Mouse (Mus musculus): ENCODE data around the gene Insl5.

Insl5 gene

DNA sequence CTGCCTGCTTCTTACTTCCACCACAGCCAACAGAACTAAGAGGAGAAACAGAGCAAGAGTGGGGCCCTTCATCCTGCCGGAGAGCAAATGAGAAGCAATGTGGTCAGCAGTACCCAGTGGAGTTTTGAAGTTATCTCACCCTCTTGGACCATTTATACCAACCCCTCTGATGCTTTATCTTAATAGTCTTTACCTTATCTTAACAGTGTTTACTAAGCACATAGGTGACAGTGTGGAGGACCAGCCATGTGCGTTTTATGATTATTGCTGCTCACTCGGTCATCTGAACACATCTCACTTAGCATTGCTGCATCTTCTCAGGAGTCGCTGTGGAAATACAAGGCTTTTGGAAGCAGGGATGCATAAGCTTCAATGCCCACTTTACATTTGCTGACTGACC, at the start of gene Insl5:
Gene Insl5, minus strand, starts transcription at position 222 of the 400 bp plus-strand sequence.
- DNase-seq (ENCODE audit: low spot score in 2 of 2), result no peak

DNA sequence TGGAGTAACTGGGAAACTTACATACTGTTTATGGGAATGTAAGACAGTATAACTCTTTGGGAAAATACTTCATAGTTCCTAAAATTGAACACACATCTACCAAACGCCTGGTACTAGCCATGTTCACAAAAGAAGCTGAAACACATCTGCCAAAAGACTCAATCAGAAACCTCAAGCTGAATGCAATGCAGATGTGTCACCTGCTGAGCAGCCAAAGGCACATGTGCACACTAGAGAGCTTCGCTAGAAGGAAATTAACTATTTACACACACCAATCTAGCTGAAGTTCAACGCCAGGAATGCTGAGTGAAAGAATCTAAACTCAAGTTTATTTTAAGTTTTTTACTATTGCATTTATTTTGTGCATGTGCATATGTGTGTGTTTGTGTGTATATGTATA, 44.0 kb upstream of the Insl5 start:
- no peak for DNase-seq (ENCODE audit: low spot score in 2 of 2)

DNA sequence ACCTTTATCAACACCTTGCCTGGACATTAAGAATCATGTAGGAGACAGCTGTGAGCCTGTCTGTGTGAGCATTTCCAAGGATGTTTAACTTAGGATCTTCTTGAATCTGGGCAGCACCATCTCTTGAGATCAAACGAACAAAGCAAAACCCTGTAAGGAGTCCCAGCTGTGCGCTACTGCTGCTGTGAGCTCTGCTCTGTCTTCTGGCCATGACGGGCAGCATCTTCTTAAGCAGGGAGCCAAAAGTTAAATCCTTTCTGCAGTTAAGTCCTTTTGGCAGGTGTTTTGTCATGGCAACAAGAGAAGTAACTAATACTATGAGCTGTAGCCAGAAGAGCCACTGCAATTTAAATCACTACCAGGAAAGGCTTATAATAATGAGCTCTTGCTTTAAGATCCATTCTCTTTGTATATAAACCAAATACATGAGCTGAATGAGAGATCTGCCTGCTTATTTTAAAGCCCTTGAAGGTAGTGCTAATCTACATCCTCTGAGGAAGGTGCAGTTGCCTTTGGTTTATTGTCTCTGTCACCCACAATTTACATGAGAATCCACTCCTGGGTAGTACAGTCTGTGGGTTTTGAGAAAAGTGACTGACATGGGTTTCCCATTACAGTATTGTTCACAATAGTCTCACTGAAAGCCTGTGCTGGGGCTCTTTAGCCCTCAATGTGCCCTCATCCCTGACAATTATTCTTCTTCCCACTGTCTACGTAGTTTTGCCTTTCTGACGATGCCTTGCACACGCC, 41.4 kb upstream of the Insl5 start:
- no peak for DNase-seq (ENCODE audit: low spot score in 2 of 2)

DNA sequence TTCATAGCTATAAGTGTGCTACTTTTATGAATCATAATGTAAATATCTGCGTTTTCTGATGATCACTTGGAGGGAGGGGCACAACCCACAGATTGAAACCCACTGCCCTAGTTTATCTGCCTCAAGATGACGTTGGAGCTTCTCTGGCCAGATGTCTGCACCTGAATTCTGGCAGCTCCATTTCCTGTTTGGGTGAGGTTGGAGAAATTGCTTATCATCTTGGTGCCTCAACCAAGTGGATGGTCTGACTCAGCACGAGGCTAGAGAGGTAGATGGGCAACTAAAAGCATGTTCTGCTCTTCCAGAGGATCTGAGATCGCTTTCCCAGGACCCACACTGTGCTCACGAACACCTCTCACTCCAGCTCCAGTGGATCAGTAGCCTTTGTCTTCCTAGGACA, 38.3 kb upstream of the Insl5 start:
- no peak for DNase-seq (ENCODE audit: low spot score in 2 of 2)

DNA sequence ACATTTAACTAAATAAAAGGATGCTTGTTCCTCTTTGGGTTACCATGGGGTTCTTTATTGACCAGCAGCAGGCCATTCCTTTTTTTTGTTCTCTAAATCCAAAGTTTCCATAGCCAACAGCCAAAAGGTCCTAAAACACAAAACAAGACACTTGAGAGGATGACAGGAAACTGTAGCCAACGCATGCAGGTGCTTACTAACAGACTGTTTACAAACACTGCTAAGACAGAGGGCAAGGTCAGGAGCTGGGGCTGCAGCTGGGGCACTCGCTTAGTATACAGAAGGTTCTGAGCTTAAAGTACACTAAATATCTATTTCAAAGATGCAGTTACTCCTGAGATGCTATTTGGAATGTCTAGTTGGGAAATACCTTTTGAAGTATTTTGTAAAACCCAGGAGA, 37.8 kb upstream of the Insl5 start:
- no peak for DNase-seq (ENCODE audit: low spot score in 2 of 2)

DNA sequence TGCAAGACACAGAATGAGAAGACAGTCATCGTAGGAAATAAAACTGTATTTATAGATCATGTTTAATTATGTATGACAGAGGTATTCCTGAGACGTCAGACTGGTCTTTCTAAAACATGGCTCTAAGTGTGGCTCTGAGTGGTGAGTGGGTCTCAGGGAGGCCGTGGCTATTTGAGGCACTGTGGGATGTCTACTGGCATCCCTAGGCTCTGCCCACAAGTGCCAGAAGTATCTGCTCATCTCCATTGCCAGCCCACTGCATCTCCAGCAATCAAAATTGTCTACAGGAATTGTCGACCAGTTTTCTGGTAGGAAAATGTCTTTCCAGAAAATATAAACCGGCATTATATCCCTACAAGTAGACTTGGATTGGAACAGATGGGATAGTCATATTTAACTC, 30.3 kb upstream of the Insl5 start:
- DNase-seq (ENCODE audit: low spot score in 2 of 2), result peak in 1 of 2 experiments; percentile 9

DNA sequence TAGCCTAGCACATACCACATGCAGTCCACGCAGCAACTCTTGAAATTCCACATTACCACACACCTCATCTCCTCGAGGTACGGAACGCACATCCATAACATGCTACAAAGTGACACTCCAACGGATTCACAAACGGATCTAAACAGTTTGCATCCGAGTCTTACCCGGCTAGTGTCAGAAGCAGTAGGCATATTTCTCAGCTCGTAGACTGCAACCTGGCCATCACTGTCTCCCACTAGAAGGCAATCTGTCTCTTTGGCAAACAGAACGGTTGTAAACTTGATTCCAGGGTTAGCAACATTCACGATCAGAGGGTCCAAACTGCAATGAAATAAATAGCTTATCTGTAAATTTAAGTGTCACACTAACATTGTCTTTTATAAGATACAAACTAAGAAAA, 21.4 kb upstream of the Insl5 start:
- no peak for DNase-seq (ENCODE audit: low spot score in 2 of 2)

DNA sequence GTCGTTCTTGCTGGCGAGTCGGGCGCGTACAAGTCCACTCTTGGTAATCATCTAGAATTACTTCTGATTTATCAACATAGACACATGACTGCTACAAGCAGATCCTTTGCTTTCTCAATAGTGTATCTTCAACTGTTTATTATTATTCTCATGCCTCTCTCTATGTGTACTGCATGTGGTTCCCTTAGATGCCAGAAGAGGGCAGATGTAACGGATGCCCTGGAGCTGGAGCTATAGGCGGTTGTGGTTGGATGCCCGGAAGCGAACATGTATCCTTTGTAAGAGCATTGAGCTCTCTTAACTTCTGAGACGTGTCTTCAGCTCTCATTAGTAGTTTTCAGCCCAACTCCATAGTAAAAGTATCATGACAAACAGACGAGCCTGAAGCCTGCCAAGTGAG, 16.4 kb upstream of the Insl5 start:
- no peak for DNase-seq (ENCODE audit: low spot score in 2 of 2)

DNA sequence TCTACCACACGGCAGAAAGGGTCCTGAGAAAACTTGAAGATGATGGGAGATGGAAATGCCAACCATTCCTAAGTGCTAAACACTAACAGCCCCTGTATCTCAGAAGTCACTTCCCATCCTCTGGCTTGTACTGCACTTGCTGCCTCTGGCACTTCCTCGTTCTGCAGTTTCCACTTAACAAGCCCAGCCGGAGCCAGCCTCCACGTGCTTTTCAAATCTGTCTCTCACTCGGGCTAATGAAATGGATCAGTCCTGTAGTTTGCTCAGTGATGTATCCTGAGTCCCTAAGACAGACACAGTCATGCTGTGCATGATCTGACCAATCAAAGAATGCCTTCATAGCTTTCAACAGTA, 13.2 kb upstream of the Insl5 start:
- DNase-seq (ENCODE audit: low spot score in 2 of 2), result no peak

DNA sequence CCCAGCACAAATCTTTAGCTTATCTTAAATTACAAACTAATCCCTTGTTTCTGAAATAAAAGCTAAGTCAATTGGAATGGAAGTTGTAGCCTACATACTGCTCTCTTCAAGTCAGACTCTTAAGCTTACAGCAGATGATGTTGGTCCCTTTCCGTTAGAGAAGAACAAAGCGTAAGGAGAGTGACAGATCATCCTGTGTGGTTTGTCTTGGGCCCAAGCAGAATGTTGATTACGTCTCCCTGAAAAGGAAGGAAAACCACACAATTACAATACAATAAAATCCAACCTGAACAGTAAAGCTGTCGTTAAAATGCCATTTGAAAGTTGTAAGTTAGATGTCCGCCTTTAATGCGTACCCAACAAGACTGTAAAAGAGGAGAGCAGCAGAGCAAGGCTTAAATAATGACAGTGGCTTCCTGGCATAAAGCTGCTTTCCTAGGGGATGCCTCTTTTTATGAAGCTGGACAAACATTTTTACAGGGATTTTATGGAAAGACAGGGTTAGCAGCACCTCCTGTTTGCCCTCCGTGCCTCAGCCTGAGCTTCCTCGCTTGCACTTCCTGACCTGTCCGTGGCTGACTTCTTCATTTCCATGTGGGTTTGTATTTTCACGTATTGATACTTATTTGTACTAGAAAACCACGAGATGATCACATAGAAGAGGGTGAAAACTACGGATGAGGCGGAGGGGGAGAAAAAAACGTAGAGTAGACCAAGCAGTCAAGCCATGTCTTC, 12.6 kb upstream of the Insl5 start:
- DNase-seq (ENCODE audit: low spot score in 2 of 2), result no peak

DNA sequence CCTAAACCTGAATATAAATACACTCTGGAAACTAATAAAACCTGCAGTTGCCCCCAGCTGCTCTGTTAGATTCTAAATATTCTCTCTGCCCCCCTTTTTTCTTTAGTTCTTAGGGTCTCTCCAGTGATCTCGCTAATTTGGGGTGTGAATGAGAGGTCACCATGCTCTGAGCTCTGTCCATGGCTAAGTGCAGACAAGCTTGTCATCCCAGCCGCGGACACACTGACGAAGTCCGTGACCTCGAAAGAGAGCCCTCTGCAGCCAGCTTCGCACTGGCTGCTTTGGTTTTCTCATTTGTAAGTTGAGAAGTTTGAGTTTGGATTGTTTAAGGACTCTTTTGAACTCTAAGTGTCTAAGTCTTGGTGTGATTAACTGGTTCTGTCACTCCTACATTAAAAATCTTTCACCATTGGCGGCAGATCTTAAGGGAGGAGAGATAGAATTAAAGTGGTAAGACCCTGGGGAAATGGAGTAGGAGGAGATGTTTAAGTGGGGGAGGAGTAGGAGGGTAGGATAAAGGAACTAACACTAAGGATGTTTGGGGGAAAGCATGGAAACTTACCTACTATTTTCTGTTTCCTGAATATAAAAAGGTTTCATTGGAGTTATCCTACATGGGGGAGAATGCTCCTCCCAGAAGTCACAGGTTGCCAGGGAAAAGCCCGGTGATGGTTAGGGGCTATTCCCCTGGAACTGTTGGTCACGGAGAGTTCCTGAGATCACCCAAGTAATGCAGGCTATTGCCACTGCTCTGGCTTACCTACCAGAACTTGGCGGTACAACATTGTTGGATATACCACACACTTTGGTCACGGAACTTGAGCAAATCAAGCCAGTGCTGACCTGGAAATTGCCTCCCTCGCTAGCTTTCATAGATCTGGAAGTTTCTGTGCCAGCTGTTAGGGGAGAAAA, 1.8 kb upstream of the Insl5 start:
- DNase-seq (ENCODE audit: low spot score in 2 of 2), result no peak

DNA sequence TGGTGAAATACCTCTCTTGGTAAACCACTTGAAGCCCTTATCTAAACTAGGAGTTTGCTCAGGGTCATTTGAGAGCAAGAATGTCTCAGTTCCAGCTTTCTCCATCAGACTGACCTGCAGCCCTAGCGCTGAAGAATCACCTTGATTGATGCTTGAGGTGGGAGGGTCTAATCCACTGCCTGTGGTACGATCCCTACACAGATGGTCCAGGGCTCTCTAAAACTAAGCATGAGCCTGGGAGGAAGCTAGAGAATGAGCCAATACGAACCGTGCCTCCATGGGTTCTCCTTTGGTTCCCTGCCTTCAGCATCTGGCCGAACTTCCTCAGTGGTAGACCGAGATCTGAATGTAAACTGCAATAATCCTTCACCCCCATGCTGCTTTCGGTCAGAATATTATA, 1.1 kb upstream of the Insl5 start:
- DNase-seq (ENCODE audit: low spot score in 2 of 2), result no peak

DNA sequence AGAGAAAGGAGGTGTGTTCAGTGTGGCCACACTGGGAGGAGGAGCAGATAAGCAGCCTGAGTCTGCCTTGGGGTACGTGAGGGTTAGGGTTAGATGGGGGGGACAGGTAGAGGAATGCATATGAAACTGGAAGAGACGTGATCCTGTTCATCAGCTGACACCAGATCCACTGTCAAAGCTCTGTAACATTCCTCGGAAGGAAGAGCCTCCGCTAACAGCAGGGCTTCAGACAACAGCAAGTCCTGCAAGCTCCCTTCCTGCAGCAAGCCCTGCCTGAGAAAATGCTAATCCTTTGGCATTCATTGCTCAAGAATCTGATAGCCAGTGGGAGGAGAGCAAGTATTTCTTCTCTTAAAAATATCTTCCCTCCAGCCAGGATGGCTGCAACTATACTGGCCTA, 13.2 kb downstream of the Insl5 start:
- DNase-seq (ENCODE audit: low spot score in 2 of 2), result no peak

DNA sequence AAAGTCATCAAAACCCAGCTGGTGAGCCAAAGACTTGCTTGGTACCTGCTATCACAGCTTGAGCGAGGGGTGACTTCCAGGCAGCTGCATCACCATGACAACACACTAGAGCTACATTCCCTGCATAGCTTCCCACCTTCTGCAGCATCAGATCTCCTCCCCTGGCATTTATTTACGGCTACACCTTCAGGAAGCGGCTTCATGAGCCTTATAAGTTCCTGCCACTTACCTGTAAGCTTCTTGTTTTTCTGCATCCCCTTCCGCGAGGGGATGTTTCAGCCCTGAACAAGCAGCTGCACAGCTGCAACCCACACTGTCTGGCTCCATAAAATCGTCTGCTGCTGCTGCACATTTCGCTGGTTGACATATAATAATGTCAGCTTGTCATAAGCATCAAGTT, 14.8 kb downstream of the Insl5 start:
- DNase-seq (ENCODE audit: low spot score in 2 of 2), result no peak

DNA sequence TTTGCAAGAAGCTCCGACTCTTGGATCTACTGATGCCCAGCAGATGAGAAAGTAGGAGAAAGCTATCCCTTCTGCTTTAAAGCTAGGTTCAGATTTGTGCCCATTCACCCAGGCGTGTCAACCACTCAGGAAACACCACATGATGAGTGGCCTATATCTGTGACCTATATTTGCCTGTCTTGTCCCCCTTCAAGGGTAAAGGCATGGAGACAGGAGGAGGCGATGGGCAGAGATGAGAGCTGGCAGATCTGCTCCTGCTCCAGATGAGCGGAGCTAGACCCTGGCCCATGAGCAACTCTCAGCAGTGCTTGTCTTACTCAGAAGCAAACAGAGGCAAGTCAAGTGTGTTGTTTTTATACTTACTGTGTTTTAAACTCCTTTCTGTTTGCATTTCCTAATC, 15.9 kb downstream of the Insl5 start:
- DNase-seq (ENCODE audit: low spot score in 2 of 2), result no peak

DNA sequence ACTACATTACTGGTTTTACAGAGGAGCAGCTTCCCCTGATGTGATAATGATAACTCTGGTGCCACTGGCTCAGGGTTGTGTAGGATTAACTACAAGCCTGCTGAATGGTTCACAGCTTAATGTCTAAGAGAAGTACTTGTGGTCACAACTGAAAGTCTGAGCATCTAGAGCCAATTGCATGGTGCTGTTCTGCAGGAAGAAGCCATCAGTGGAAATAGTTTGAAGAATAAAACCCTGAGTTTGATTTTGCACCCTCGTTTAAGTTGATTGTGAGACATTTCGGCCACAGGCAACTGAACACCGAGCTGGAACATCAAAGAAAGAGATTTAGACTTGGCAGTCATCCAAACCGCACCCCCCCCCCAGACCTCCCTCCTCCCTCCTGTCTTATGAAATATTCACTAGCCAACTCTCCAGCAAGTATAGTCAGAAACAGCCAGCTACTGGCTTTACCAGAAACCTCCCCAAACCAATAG, 19.7 kb downstream of the Insl5 start:
- DNase-seq (ENCODE audit: low spot score in 2 of 2), result no peak

DNA sequence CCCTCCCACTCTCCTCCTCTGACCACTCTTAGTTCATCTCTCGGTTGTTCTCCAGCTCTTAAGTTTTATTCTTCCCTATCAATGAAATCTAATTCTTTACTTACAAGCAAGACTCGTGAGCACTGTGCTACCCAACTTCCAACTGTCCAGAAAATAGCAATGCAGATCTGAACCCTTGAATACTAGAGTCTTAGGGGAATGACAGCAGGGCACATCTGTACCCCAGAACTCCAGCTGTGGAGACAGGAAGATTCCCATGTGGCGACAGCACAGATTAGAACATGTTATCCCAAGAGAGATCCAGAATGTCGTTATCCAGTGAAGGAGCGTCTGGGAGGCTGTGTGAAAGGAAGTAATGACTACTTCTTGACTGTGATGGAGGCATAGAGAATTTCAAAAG, 20.4 kb downstream of the Insl5 start:
- no peak for DNase-seq (ENCODE audit: low spot score in 2 of 2)

DNA sequence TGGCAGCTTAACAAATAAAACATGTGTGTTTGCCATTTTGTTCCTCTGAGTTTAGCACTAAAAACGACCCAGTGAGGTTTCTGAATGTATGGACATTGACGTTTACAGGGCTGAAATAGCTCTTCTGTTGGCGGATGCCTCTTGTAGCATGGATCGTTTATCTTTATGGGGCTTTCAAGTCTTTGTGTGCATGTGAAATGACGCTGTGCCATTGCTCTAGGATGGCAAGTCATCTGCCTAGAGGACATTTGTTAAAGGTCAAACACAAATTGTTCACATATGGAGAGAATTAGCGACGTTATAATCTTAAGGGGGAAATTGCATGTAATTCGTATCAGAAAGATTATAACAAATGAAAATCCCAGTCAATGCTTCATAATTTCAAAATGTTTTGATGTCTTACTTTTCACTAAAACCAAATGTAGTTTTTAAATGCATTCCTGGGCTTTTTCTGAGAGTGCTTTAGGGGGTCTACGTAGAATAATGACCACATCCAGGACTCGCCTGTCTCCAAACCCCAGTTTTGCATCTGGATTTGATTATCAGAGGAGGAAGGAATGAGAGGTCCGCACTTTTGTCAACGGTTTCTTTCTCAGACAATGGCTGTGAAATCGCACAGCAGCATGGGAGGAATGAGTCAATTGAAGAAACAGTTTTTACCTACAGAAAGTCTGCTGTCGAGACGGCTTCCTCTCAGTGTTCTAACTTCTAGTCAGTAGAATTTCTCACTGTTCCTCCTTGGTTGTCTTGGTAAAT, 21.3 kb downstream of the Insl5 start:
- DNase-seq (ENCODE audit: low spot score in 2 of 2), result no peak

DNA sequence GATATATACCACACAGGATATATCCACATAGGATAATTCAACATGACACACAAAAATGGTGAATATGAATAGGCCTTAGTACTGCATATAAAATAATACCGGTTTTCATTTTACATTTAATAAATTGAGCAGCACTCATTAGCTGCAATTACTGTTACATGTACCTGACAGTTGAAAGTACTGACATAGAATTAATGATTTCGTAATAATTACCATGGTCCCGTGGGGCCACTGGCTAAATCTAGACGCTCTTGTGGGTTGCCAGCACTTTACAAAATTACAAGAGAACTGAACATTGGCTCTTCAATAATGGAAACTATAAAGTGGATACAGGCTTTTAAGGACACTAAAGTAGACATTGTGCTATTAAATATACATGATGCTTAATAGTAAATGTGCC, 22.0 kb downstream of the Insl5 start:
- no peak for DNase-seq (ENCODE audit: low spot score in 2 of 2)

DNA sequence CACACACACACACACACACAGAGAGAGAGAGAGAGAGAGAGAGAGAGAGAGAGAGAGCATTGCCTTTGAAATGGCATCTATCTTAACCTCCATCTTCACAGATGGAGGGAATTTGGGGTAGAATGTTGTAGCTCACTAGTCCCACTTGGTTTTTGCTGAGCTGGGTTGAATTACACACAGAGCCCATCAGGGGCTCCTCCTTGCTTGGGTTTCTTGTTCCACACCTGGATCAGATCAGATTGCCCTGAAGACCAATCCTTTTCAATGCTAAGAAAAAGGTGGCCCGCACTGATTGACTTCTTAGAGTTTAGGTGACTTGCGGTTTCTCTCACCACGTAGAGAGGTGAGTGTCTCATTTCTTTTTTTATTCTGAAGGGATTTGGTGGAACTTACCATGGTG, 35.0 kb downstream of the Insl5 start:
- no peak for DNase-seq (ENCODE audit: low spot score in 2 of 2)

DNA sequence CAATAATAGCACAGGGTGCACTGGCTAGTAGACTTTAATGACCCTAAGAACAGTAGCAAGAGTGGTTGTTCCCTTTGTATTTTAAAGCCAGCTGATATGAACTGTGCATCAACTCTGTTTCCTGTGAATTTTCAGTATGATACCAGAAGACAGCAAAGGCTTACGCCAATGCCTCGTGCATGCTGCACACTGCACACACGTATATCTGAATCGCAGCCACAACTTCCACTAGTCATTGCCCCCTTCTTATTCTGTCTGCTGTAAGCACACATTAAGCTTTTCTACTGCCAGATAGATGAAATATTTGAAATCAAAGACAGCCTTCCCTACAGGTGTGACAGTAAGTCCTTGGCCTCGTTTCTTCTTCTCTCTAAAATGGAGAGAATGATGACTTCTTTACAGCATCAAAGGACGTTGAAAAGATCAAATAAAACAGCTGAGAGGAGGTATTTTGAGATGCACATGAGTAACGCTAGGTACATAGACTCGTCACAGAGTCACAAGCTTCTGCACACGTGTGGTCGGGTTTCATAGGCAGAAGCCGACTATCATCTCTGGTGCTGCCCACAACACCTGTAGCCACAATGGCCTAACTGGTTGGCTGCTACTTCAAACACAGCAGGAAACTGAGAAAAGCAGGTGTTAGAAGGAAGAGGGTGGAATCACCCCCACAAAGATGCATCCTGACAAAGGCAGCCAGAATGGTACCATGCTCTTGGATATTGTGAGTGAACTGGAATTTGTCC, 35.9 kb downstream of the Insl5 start:
- no peak for DNase-seq (ENCODE audit: low spot score in 2 of 2)

All from right cerebral cortex, postnatal 36 days (tissue).